Mouse (Mus musculus): ENCODE results near the gene Larp4.

DNA sequence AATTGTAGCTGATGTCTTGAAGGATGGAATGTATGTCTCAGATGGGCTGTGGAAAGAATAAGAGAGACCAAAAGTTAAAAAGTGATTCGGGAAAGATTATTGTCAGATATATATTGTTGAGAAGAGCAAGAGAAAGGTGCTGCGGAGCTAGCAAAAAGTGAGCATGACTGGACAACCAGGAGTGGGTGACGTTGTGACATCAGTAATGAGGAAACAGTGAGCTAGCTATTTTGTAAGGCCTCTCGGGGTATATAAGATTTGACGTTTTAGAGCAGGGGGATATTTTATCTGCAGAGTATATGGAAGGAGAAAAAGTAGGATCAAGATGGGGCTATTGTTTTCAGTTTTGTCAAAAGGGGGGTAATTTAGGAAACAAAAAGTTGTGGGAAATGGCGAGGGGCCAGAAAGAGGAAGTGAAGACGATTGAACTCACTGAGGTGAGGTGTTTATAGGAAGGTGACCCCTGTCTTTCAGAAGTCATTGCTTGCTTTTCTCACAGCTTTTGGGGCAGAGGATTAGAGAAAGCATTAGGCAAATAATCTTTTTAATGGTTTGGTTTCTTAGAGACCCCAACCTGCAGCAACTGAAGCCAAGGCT, 34.9 kb downstream of the Larp4 start:
- TF ChIP-seq POLR2A (IDR thresholded peaks at IDR 0.05; ENCODE audit: extremely low read depth, insufficient read depth, low read length) (no peak), CTCF (IDR thresholded peaks at IDR 0.05; ENCODE audit: low read depth, low read length) (no peak)

All from liver, adult 2 months (tissue).